Mouse (Mus musculus): ENCODE measurements around the gene Grid1.

Gene Grid1

GRCm38 (mm10) chr14:34819919-34820652 is at the start of gene Grid1:
Grid1 (plus strand) TSS chr14:34820108.
- in situ Hi-C loops (cut with MboI): no loop called here

- in situ Hi-C loops (cut with MboI): loop anchor here (10.0 kb wide), 1 partner anchor 156 kb away; no protein-coding TSS in a partner anchor
These were observed 49.4 kb upstream of the Grid1 start for GRCm38 (mm10) chr14:34770467-34770866.

- in situ Hi-C loops (cut with MboI): loop anchor here (10.0 kb wide), 1 partner anchor 157 kb away; no protein-coding TSS in a partner anchor
These were observed 48.3 kb upstream of the Grid1 start for GRCm38 (mm10) chr14:34771601-34772000.

- in situ Hi-C loops (cut with MboI): loop anchor here (10.0 kb wide), 1 partner anchor 157 kb away; no protein-coding TSS in a partner anchor
These were observed 47.8 kb upstream of the Grid1 start for GRCm38 (mm10) chr14:34772132-34772531.

GRCm38 (mm10) chr14:34773681-34774080 is 46.2 kb upstream of the Grid1 start:
- in situ Hi-C loops (cut with MboI): loop anchor here (10.0 kb wide), 1 partner anchor 159 kb away; no protein-coding TSS in a partner anchor

GRCm38 (mm10) chr14:34774231-34774630 is 45.7 kb upstream of the Grid1 start:
- in situ Hi-C loops (cut with MboI): loop anchor here (10.0 kb wide), 1 partner anchor 159 kb away; no protein-coding TSS in a partner anchor

GRCm38 (mm10) chr14:34776719-34777385 is 43.1 kb upstream of the Grid1 start:
- in situ Hi-C loops (cut with MboI): loop anchor here (10.0 kb wide), 1 partner anchor 162 kb away; no protein-coding TSS in a partner anchor

GRCm38 (mm10) chr14:34777810-34778209 is 42.1 kb upstream of the Grid1 start:
- in situ Hi-C loops (cut with MboI): loop anchor here (10.0 kb wide), 1 partner anchor 163 kb away; no protein-coding TSS in a partner anchor

GRCm38 (mm10) chr14:34778760-34779159 is 41.1 kb upstream of the Grid1 start:
- in situ Hi-C loops (cut with MboI): loop anchor here (10.0 kb wide), 1 partner anchor 164 kb away; no protein-coding TSS in a partner anchor

GRCm38 (mm10) chr14:34793406-34794037 is 26.4 kb upstream of the Grid1 start:
- in situ Hi-C loops (cut with MboI): no loop called here

GRCm38 (mm10) chr14:34810763-34811489 is 9.0 kb upstream of the Grid1 start:
- in situ Hi-C loops (cut with MboI): no loop called here

GRCm38 (mm10) chr14:34811490-34811808 is 8.5 kb upstream of the Grid1 start:
- in situ Hi-C loops (cut with MboI): no loop called here

GRCm38 (mm10) chr14:34816301-34816700 is 3.6 kb upstream of the Grid1 start:
- in situ Hi-C loops (cut with MboI): no loop called here

GRCm38 (mm10) chr14:34818387-34818980 is 1.4 kb upstream of the Grid1 start:
- in situ Hi-C loops (cut with MboI): no loop called here

- in situ Hi-C loops (cut with MboI): no loop called here
These were observed 588 bp upstream of the Grid1 start for GRCm38 (mm10) chr14:34819121-34819918.

GRCm38 (mm10) chr14:34820653-34821005 is 721 bp downstream of the Grid1 start:
- in situ Hi-C loops (cut with MboI): no loop called here

- in situ Hi-C loops (cut with MboI): no loop called here
These were observed 1.4 kb downstream of the Grid1 start for GRCm38 (mm10) chr14:34821131-34821790.

GRCm38 (mm10) chr14:34823136-34823535 is 3.2 kb downstream of the Grid1 start:
- in situ Hi-C loops (cut with MboI): no loop called here

- in situ Hi-C loops (cut with MboI): no loop called here
These were observed 4.3 kb downstream of the Grid1 start for GRCm38 (mm10) chr14:34824186-34824585.

- in situ Hi-C loops (cut with MboI): no loop called here
These were observed 6.0 kb downstream of the Grid1 start for GRCm38 (mm10) chr14:34825902-34826301.
